Mouse (Mus musculus): Measurements from ENCODE around the gene Auts2. TPM values are rescaled to one million over a fixed set of nuclear protein-coding genes. Genes with fewer than 3 reads are reported as not detected.

The Auts2 gene
- polyA plus RNA-seq, 1 experiment = 9.2 TPM

GRCm38 (mm10) chr5:132352437-132352836 is 190.7 kb downstream of the Auts2 start:
- no peaks in the 10 kb centered on the region for H3K27me3 ChIP-seq (replicated peaks; ENCODE audit: control insufficient read depth, insufficient read depth, low read length)
- no peaks in the 10 kb centered on the region for H3K4me1 ChIP-seq (ENCODE audit: control insufficient read depth, insufficient read depth, low read length)
- DNase-seq = no peak
- H3K4me3 ChIP-seq (ENCODE audit: insufficient read depth, low read depth, low read length) = no peak overlapping the region
- H3K36me3 ChIP-seq (ENCODE audit: control insufficient read depth, insufficient read depth, low read length) = no peaks in the 10 kb centered on the region
- TF ChIP-seq CTCF (conservative IDR thresholded peaks at IDR 0.05; ENCODE audit: insufficient read depth, insufficient read length, low read depth, low read length) = no peak
- TF ChIP-seq POLR2A (IDR thresholded peaks at IDR 0.05; ENCODE audit: low read depth, low read length) = no peak
- 38% methylated on average over 1 of the region's 1 CpGs for WGBS
- H3K27ac ChIP-seq (ENCODE audit: insufficient read depth, low read depth, low read length) = no peak overlapping the region

DNA sequence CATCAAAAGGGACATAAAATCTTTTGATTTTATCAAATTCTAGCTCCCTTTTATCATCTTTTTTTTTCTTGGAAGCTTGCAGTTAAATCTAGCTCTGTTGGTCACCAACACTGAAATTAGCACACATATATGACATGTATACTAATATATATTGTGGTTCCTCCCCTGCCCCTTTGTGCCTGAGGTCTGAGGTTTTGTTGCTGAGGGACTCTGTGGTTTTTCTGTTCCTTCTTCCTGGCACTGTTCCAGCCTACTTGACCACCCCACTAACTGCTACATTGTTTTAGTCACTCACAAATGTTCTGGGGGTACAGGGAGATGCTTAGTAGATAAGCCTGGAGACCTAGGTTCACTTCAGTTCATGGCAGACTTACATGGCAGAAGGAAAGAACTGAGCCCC is 192.0 kb downstream of the Auts2 start:
- no peak overlapping the region for H3K27ac ChIP-seq (ENCODE audit: insufficient read depth, low read depth, low read length)
- no peaks in the 10 kb centered on the region for H3K27me3 ChIP-seq (replicated peaks; ENCODE audit: control insufficient read depth, insufficient read depth, low read length)
- H3K36me3 ChIP-seq (ENCODE audit: control insufficient read depth, insufficient read depth, low read length) = no peaks in the 10 kb centered on the region
- DNase-seq = no peak
- H3K4me3 ChIP-seq (ENCODE audit: insufficient read depth, low read depth, low read length) = no peak overlapping the region
- no peaks in the 10 kb centered on the region for H3K4me1 ChIP-seq (ENCODE audit: control insufficient read depth, insufficient read depth, low read length)
- TF ChIP-seq POLR2A (IDR thresholded peaks at IDR 0.05; ENCODE audit: low read depth, low read length) (no peak), CTCF (conservative IDR thresholded peaks at IDR 0.05; ENCODE audit: insufficient read depth, insufficient read length, low read depth, low read length) (no peak)

DNA sequence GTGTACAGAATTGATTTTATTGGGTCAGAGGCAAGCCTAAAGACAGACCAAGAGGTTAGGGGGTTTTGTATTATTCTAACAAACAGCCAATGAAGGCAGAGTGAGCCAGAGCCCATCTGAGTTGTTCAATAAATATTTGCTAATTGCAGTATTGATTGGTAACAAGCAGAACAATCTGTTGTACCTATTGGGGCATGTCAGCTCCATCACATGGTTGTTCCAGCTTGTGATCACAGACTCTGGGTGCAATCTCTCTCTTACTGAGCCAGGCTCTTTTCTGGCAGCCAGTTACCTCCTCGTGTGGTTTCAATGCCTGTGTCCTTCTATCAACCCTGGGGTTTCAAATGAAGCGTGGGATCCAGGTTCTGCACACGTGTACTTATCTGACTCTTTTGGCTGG is 201.8 kb downstream of the Auts2 start:
- WGBS = 59% methylated on average over 3 of the region's 3 CpGs
- no peak for TF ChIP-seq CTCF (conservative IDR thresholded peaks at IDR 0.05; ENCODE audit: insufficient read depth, insufficient read length, low read depth, low read length)
- no peak for TF ChIP-seq POLR2A (IDR thresholded peaks at IDR 0.05; ENCODE audit: low read depth, low read length)
- no peak overlapping the region for H3K27ac ChIP-seq (ENCODE audit: insufficient read depth, low read depth, low read length)
- H3K4me3 ChIP-seq (ENCODE audit: insufficient read depth, low read depth, low read length) = no peak overlapping the region
- no peaks in the 10 kb centered on the region for H3K4me1 ChIP-seq (ENCODE audit: control insufficient read depth, insufficient read depth, low read length)
- H3K27me3 ChIP-seq (replicated peaks; ENCODE audit: control insufficient read depth, insufficient read depth, low read length) = no peaks in the 10 kb centered on the region
- H3K36me3 ChIP-seq (ENCODE audit: control insufficient read depth, insufficient read depth, low read length) = no peaks in the 10 kb centered on the region
- DNase-seq = no peak

DNA sequence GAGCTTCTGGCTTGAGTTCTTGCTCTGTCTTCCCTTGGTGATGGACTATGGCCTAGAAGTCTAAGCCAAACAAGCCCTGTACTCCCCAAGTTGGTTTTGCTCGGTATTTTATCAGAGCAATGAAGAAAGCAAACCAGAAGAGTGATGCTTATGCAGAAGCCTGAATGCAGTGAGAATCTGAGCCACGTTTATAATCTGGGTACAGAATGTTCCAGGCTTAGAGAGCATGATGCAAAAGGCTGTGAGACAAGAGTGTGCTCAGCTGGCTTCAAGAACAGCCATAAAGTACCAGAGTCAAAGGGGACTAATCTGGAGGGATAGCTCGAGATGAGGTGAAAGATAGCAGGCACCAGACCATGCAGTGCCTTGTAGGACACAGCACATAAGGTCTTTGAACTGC is 205.5 kb downstream of the Auts2 start:
- 60% methylated on average over 3 of the region's 3 CpGs for WGBS
- Histone ChIP-seq H3K27ac (ENCODE audit: insufficient read depth, low read depth, low read length) (no peak overlapping the region), H3K4me1 (ENCODE audit: control insufficient read depth, insufficient read depth, low read length) (no peaks in the 10 kb centered on the region), H3K27me3 (replicated peaks; ENCODE audit: control insufficient read depth, insufficient read depth, low read length) (0 out of 2 replicates have a peak, but pooled peaks cover 2% of the 10 kb centered on the region), H3K4me3 (ENCODE audit: insufficient read depth, low read depth, low read length) (no peak overlapping the region), H3K36me3 (ENCODE audit: control insufficient read depth, insufficient read depth, low read length) (no peaks in the 10 kb centered on the region)
- DNase-seq = no peak
- no peak for TF ChIP-seq POLR2A (IDR thresholded peaks at IDR 0.05; ENCODE audit: low read depth, low read length)
- no peak for TF ChIP-seq CTCF (conservative IDR thresholded peaks at IDR 0.05; ENCODE audit: insufficient read depth, insufficient read length, low read depth, low read length)

DNA sequence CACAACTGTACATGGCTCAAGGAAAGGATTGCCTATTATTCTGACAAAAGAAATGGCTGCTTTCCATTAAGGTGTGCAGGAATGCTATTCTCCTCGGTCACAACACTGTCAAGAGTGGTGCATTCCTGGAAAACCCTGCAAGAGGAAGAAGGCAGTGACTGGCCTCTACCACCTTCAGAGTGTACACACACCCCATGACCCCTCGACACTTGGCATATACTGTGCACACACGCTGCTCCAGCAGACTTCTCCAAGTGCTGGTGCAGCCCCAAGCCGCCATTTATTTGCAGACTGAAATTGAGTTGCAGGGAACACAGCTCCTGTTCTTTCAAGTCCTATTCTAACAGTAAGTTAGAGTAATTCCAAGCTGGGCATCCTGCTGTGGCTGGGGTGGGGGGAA is 207.4 kb downstream of the Auts2 start:
- TF ChIP-seq POLR2A (IDR thresholded peaks at IDR 0.05; ENCODE audit: low read depth, low read length) = no peak
- TF ChIP-seq CTCF (conservative IDR thresholded peaks at IDR 0.05; ENCODE audit: insufficient read depth, insufficient read length, low read depth, low read length) = no peak
- no peak overlapping the region for H3K4me3 ChIP-seq (ENCODE audit: insufficient read depth, low read depth, low read length)
- no peak for DNase-seq
- H3K36me3 ChIP-seq (ENCODE audit: control insufficient read depth, insufficient read depth, low read length) = no peaks in the 10 kb centered on the region
- 95% methylated on average over 4 of the region's 4 CpGs for WGBS
- no peak overlapping the region for H3K27ac ChIP-seq (ENCODE audit: insufficient read depth, low read depth, low read length)
- H3K27me3 ChIP-seq (replicated peaks; ENCODE audit: control insufficient read depth, insufficient read depth, low read length) = 0 out of 2 replicates have a peak, but pooled peaks cover 2% of the 10 kb centered on the region
- no peaks in the 10 kb centered on the region for H3K4me1 ChIP-seq (ENCODE audit: control insufficient read depth, insufficient read depth, low read length)

GRCm38 (mm10) chr5:132334796-132335195 is 208.3 kb downstream of the Auts2 start:
- TF ChIP-seq CTCF (conservative IDR thresholded peaks at IDR 0.05; ENCODE audit: insufficient read depth, insufficient read length, low read depth, low read length) = no peak
- no peak for TF ChIP-seq POLR2A (IDR thresholded peaks at IDR 0.05; ENCODE audit: low read depth, low read length)
- no peak overlapping the region for H3K4me3 ChIP-seq (ENCODE audit: insufficient read depth, low read depth, low read length)
- 88% methylated on average over 3 of the region's 3 CpGs for WGBS
- no peaks in the 10 kb centered on the region for H3K4me1 ChIP-seq (ENCODE audit: control insufficient read depth, insufficient read depth, low read length)
- DNase-seq = no peak
- 0 out of 2 replicates have a peak, but pooled peaks cover 2% of the 10 kb centered on the region for H3K27me3 ChIP-seq (replicated peaks; ENCODE audit: control insufficient read depth, insufficient read depth, low read length)
- H3K36me3 ChIP-seq (ENCODE audit: control insufficient read depth, insufficient read depth, low read length) = no peaks in the 10 kb centered on the region
- no peak overlapping the region for H3K27ac ChIP-seq (ENCODE audit: insufficient read depth, low read depth, low read length)

DNA sequence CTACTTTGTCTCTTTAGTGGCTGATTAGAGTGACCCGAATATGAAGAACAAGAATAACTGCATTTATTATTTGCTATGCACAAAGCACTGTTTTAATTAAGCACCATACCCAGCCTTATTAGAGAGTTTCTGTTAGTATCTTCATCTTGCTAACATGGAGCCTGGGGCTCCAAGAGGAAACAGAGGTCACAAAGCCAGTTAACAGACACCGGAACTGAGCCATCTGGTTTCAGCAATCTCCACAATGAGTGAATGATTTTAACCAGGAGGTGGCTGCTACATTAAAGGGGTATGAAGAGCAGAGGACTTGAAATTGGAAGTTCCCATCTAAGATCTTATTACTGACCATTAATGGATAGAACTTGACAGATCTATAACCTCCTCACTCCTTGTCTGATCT is 209.4 kb downstream of the Auts2 start:
- TF ChIP-seq CTCF (conservative IDR thresholded peaks at IDR 0.05; ENCODE audit: insufficient read depth, insufficient read length, low read depth, low read length) (no peak), POLR2A (IDR thresholded peaks at IDR 0.05; ENCODE audit: low read depth, low read length) (no peak)
- no peak for DNase-seq
- Histone ChIP-seq H3K27me3 (replicated peaks; ENCODE audit: control insufficient read depth, insufficient read depth, low read length) (0 out of 2 replicates have a peak, but pooled peaks cover 2% of the 10 kb centered on the region), H3K4me1 (ENCODE audit: control insufficient read depth, insufficient read depth, low read length) (no peaks in the 10 kb centered on the region), H3K27ac (ENCODE audit: insufficient read depth, low read depth, low read length) (no peak overlapping the region), H3K36me3 (ENCODE audit: control insufficient read depth, insufficient read depth, low read length) (no peaks in the 10 kb centered on the region), H3K4me3 (ENCODE audit: insufficient read depth, low read depth, low read length) (no peak overlapping the region)
- 77% methylated on average over 2 of the region's 2 CpGs for whole genome bisulfite sequencing

Measured in kidney, adult 2 months (tissue).